Mouse (Mus musculus): ENCODE measurements around the gene Parm1.

The Parm1 gene

DNA sequence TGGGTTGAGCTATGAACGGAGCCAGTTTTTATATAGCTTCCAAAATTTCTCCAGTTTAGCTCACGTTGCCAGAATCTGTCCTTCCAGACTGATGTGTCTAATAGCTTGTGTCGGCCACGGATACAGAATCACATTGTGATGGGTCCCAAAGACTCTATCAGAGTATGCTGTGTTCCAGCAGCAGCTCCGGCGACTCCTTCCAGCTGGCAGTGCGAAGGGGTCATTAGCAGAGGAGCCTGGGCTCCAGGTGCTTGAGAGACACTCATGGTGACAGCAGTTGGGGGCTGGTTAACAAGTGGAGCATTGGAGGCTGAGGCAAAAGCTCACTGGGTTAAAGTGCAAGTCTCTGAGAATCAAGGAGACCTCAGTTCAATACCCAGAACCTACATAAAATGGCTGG, 61.5 kb downstream of the Parm1 start:
- no peak for DNase-seq (ENCODE audit: low read depth)

DNA sequence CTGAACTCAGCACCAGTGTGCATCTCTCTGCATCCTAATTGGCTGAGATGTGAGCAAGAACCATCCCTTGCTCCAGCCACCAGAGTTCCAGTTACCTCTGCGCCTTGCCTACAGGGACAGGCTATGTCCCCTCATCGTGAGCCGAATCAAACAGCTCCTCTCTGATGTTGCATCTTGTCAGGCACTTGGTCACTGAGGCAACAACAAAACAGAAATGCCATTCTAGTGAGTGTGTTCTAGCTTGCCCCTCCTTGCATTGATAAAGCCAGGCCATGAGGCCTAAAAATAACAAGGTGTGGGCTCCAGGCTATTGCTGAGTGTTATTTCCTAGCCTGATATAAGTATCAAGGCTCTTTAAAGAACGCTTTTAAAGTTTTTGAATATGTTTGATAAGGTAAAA, 64.4 kb downstream of the Parm1 start:
- DNase-seq (ENCODE audit: low read depth) = no peak

DNA sequence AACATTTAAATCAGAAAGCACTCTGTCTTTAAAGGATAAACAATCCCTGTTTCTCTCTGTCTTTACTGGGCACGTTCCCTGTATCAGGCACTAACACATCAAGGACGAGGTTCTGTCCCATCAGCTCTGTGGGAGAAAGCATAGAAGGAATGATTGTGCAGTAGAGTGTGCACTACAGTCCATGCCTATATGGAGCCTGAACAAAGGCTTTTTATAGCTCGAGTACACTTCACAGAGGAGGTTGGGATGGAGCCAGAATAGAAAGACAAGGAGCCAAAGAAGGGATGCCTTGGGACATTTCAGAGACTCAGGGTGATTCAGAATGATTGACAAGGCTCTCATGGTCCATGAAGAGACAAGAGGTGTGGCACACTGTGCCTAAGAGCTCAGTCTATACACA, 68.8 kb downstream of the Parm1 start:
- no peak for DNase-seq (ENCODE audit: low read depth)

DNA sequence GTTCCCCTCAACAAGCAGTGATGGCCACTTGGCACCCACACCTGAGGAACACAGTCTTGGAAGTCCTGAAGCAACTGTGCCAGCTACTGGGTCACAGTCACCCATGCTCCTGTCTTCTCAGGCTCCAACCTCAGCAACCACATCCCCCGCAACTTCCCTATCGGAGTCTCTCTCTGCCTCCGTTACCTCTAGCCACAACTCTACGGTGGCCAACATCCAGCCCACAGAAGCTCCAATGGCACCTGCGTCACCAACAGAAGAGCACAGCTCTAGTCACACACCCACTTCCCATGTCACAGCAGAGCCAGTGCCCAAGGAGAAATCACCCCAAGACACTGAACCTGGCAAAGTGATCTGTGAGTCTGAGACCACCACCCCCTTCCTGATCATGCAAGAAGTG, 76.7 kb downstream of the Parm1 start:
- DNase-seq (ENCODE audit: low read depth) = no peak

DNA sequence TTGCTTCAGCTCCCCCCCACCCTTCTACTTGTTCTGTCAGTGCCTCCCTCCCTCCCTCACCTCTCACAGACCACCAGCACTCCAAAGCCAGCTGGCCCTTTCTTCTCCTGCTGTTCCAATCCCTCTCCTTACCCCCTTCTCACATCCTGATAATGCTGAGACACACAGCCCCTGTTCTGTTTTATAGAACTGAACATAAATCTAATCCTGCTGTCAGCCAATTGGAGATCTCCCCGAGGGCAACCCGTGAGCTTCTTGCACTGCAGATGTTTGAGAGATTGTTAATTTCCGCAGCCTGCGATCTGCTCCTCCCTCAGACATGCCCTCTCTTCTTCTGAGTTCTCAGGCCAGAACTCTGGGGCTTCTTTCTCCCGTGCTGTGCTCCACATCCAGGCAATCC, 79.8 kb downstream of the Parm1 start:
- no peak for DNase-seq (ENCODE audit: low read depth)

DNA sequence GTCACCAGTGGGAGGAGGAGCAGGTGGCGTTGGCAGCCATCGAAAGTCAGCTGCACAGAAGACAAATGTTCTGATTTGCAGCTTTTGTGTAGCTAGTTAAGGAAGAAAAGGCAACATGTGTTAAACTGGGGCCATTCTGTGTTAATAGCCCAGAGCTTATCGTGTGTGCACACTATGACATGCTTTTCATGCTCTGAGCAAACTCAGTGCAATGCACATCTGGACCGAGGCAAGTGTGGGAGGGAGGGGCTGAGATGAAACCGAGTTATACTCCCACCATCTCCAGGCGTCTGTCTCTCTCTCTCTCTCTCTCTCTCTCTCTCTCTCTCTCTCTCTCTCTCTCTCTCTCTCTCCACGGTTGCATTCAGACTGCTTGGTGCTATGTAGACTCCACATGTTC, 82.4 kb downstream of the Parm1 start:
- no peak for DNase-seq (ENCODE audit: low read depth)

DNA sequence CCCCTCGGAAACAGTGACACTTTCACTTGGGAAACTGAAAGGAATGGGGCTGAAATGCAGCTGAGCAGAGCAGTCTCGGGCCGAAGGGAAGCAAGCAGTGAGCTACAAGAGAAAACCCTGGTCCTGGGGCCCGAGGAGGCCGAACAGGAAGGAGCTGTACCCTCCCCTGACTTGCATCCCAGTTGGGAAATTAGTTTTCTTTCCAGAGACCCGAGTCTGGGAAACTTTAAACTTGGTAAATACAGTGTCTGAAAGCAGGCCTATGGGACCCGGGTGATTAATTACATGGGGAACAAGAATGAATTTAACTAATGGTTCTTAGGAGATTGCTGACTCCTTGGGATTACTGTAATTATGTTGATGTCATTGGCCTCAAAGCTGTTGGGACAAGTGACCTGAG, 85.9 kb downstream of the Parm1 start:
- DNase-seq (ENCODE audit: low read depth) = no peak

DNA sequence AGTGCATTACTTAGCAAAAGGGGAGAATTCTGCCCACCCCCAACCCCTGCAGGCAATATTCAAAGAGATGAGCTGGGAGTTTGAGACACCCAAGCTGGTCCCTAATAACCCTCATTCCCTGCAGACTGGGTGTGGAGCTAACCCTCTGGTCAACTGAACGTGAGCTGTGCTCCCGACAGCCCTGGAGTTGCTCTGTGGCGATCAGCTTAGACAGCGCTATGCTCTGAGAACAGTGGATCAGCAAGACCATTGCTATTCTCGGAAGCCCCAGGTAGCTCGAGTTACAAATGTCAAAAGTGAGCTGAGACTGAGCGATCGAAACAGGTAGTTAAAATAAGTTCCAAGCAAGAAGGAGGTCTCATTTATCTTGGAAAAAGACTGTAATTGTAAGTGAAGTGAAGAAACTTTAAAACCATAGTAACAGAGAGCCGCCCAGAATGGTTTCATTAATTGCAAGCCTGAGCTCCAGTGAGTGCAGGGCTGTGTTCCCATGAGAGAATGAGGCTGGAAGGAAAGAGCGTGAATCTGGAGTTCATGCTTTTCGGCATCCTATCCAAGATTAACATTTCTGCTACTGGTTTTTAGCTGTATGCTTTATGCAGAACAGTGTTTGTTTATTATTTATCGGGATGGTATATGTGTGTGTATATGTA, 86.5 kb downstream of the Parm1 start:
- DNase-seq (ENCODE audit: low read depth) = no peak

DNA sequence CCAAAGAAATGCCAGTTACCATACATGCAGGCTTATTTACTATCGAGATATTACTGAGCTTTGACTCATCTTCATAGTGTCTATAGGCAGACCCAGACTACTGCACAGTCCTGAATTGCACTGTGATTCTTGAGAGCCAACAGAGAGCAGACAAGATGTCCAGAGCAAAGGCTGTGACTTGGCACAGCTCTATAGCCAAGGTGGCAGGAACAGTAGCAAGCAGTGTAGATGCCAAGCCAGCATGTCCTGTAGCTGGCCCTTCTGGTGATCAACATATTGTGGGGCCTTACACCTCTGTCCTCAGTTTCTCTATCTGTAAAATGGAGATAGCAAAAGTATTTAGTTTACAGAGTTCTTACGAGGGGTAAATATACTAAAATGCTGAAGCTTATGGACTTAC, 89.8 kb downstream of the Parm1 start:
- no peak for DNase-seq (ENCODE audit: low read depth)

DNA sequence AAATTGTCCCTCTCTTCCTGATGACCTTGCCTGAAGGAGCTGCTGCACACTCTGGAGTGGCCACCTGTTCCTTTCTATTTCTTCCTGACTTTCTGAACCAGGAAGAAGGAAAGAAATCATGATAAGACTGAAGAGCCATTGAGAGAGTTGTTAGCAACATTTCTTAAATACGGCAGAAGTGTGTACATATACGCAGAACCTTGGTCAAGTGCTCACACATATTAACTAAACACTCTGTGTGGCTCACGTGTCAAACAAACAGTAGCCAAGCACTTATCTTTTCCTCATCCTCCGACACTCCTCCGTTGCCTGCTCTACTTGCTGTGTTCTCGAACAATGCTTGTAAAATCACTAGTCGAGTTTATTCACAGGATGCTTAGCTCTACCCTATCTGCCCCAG, 90.4 kb downstream of the Parm1 start:
- DNase-seq (ENCODE audit: low read depth) = no peak

DNA sequence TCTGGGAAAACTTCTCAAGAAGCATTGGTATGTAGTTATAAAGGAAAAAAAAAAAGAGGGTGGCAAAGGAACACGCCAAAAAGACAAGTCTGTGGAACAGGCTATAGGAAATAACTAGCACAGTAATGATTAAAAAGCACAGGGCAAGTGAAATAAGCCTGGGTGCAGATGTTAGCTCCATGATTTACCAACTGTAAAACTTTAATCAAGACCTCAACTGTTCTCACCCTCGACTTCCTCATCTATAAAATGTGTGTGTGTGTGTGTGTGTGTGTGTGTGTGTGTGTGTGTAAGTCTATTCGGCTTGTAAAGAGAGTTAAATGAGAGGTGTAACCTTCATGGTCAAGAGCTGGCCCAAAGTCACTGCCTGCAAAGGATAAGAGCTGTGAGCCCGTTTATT, 91.6 kb downstream of the Parm1 start:
- no peak for DNase-seq (ENCODE audit: low read depth)

DNA sequence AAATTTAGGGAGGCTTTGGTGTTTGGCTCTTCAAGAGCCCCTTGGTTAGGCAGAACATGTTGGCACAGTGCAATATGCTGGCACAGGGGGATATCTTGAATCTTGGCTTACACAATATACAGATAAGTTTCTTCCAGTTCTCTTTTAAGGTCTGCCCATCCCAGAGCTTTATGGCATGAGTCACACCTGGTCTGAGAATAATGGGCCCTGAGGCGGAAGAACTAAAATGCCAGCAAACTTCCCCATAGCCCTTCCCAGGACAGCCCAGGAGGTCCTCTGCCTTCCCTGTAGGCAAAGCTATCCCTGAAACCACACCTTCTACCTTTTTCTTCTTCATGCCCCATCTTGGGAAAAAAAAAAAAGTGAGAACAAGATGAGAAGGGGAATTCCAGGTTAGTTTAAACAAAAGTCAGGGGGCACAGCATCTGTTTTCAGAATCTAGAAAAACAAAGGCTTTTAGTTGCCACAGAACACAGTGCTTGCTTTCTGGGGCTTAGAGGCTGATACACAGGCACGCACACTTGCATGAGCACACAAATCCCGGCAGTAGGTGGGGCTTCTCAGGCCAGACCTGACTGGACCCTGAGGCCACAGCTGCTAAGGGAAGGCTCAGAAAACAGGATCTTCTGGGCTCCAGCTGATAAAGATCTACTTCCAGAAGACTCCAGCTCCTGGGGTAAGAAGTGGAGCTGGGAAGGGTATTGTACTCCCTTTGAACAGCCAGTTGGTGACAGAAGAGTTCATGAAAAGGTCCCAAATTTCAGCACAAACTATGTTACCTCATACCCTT, 92.3 kb downstream of the Parm1 start:
- no peak for DNase-seq (ENCODE audit: low read depth)

DNA sequence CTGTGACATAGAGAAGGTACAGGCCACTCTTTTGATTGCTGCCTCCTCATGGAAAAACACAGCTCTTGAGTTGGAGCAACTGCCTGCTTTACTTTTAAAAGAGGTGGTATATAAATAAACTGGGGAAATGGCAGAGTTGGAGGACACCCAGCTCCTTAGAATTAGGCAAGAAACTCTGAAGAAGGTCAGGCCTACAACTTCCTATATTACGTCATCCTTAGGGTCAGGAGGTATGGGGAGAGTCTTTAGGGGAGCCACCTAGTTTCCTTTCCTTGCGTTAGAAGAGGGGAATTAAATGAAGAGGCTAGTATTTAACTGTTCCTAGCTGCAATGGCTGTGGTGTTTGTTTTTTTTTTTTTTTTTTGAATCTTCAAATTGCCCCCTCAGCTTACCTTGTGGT, 93.1 kb downstream of the Parm1 start:
- DNase-seq (ENCODE audit: low read depth) = no peak

DNA sequence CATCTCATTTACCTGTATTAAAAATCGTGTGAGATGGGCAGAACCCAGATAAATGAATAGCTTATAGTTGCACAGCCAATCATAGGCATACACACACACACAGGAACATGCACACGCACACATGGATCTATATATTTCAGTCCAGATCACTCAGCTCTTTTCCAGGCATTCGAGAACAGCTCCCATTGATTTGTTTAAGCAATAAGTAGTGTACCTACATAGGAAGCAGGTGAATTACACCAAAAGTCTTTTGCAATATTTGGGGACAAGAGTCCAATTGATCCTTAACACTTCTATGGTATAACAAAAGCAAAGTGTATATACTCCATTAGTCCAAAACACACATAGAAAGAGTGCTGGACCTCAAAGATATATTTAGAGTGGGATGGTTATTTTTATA, 94.2 kb downstream of the Parm1 start:
- no peak for DNase-seq (ENCODE audit: low read depth)

DNA sequence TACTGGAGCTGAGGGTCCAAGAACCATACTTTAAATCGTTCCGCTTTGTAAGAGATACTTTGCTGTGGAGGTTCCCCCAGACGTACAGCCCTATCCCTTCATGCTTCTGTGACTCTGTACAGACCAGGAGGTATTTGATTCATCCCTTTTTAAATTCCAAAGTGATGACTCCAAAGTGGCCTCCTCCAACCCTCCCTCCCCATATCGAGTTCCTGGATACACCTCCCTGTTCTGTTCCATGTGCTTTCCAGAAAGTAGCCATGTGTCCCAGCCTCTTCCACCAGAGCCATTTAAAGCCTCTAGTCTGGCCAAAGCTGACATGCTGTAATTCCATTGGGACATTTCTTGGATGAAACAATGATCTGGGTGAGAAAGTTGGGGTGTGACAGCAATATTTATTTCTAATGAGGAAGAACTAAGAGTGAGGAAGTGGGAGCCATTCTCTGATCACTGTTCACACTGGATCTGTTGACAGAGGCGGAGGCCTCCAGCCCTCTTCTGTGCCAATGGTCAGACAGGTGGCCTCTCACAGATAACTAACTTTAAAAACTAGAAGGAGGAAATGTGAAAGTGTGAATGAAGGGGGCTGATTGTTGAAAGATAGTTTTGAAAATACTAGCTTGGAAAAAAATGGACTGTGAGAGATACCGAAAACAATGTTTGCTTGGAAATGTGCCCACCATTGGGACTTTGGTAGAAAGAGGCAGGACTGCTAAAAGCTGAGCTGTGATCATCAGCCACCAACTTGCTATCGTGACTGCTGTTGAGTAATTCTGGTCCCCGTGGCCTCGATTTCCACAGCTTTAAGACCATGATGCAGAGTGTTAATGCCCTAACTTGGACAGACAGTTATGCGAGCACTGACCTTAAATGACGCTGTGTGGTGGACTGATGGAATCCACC, 100.2 kb downstream of the Parm1 start:
- no peak for DNase-seq (ENCODE audit: low read depth)

DNA sequence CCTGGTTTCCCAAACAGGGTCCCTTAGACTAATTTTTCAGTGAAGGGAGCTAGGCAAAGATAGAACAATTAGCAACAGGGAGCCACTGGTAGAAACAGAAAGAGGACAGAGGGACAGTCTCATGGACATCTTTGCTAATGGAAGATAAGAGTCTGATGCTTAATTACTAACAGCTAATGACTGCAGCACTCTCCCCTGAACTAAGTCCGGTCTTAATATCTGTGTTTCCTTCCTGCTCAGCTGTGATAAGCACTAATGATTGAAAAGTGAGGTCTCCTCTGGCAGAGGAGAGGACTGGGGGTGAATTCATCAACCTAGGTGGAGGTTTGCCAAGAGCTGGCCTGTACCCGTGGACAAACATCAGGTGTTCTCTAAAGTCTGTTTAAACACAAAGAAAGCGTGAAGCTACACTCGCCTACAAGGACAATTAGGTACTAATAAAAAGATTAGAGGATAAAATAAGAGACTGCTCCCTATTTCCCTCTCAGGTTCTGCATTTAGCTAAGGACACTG, 101.3 kb downstream of the Parm1 start:
- no peak for DNase-seq (ENCODE audit: low read depth)

DNA sequence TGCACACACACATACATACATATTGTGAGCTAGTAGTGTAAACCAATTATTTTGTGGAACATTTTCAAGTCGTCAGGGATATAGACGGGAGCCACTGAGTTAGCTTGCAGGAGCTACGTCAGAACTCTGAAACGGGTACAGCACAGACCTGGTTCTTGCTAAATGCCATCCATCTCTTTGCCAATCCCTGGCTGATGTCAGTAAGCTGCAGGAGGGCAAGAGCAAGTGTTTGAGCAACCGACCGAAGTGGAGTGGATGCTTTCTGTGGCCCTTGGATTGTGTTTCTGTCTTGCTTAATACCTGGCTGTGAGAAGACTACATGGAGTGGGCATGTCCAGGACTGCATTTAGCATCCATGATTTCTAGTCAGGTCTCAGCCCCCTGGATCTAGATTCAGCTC, 103.8 kb downstream of the Parm1 start:
- no peak for DNase-seq (ENCODE audit: low read depth)

DNA sequence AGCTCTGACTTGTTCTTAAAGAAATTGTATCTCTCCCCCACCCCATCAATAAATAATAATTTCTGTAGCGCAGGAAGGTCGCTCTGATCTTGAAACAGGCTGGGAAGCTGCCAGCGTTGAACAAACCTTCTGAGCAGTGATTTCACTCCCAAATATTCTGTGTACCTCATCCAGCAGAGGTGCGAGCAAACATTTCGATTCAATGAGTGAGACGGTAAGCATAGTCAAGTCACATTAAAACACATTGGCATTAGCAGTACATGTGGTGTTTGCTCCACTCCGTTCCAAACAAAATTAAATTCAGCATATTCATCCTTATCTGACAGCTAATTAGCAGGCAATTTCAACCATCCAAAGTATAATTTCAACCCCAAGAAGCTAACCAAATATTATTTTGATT, 109.4 kb downstream of the Parm1 start:
- DNase-seq (ENCODE audit: low read depth) = no peak

DNA sequence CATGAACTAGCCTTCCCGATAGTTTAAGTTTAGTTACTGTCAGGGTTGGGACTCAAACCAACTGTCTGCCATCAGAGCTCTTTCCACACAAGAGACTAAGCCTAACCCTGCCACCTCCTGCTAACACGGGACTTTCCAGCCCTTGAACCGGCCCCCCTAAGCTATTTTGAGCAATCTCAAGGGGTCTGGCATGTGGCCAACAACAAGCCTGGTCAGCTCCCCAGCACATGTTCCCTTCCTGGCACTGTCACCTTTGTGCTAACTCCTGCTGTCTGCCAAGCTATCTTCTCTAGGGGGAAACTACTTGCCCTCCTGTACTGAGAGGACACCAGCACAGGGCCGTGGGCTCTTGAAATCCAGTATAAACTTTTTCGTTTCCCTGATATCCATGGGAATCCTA, 112.1 kb downstream of the Parm1 start:
- no peak for DNase-seq (ENCODE audit: low read depth)

DNA sequence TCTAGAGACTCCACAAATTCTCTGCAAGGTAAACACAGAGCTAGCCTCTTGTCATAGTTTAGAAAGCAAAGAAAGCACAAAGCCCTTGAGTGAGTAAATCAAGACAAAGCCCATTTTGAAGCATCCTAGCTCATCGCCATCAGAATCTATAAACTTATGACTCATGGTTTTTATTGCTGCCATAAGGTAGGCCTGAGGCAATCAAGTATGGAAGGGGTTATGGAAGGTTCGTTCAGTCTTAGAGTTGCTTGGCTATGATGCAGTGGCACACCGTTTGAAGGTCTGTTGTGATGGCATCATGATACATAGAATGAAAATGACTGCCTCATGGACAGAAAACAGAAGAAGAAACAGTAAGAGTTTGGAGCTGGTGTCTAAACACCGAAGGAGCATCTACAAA, 133.9 kb downstream of the Parm1 start:
- no peak for DNase-seq (ENCODE audit: low read depth)

DNA sequence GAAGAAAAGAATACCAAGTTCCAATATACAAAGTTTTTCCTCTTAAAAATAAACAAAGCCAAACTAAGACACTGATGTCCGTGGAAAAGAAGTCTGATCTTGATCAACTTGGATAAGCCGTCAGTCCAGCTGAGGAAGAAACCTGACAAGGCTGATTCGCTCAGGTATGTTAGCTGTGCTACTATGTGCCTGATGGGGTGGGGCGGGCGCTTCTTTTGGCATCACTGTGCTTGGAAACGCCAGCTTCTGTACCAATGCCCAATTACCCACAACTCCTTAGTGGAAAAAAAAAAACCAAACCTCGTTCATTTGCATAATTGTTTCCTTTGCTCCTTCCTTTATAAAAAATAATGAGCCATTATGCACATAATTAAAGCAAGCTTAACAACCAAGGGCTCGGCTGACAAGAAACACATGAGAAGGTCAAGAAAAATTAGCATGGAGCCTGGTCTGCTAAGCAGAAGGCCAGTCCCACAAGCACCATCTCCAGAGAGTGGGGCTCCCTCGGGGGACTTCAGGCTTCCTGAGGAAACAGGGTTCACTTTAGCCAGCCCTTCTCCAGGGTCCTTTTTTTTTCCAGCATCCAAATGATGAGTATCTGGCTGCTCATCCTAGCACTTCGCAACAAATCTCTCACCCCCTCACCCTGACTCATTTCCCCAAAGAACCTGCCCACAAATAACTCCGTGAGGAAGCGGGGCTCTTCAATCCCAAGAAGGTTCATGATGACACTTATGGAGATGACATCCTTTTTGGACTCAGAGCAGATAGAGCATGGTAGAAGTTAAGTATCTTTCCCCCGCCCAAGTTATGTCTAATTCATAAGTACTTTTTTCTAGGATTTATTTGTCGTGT, 135.9 kb downstream of the Parm1 start:
- DNase-seq (ENCODE audit: low read depth) = no peak
